Mouse (Mus musculus) R1 (cell line): ENCODE results near the gene Tuft1.
"Not testable (repeated sequence)": the region's sequence is repeated elsewhere in the genome, so short reads cannot be mapped to it uniquely, and the experiment has no call there.

ENCODE experiments used
- DNase-seq: peaks from one replicate; pipeline ENCODE4 v3.0.0-alpha.2; 2018; ENCODE audit warnings: low read depth, low spot score

Tuft1 gene

GRCm38 (mm10) chr3:94658740-94659095, at the start of gene Tuft1:
Gene Tuft1, minus strand, starts transcription at chr3:94658872.
- DNase-seq = not testable (repeated sequence)

GRCm38 (mm10) chr3:94703364-94703763, 44.7 kb upstream of the Tuft1 start:
- DNase-seq = not testable (repeated sequence)

GRCm38 (mm10) chr3:94702856-94703255, 44.2 kb upstream of the Tuft1 start:
- DNase-seq = no peak

GRCm38 (mm10) chr3:94702163-94702810, 43.6 kb upstream of the Tuft1 start:
- not testable (repeated sequence) for DNase-seq

- DNase-seq = not testable (repeated sequence)
Measured at GRCm38 (mm10) chr3:94696257-94696656, 37.6 kb upstream of the Tuft1 start.

- not testable (repeated sequence) for DNase-seq
Measured at GRCm38 (mm10) chr3:94695591-94695990, 36.9 kb upstream of the Tuft1 start.

- DNase-seq = not testable (repeated sequence)
Measured at GRCm38 (mm10) chr3:94693874-94694273, 35.2 kb upstream of the Tuft1 start.

GRCm38 (mm10) chr3:94693329-94693825, 34.7 kb upstream of the Tuft1 start, which contains the start of gene Selenbp2:
Gene Selenbp2, plus strand, starts transcription at chr3:94693556.
- no peak for DNase-seq

- not testable (repeated sequence) for DNase-seq
Measured at GRCm38 (mm10) chr3:94691694-94692093, 33.0 kb upstream of the Tuft1 start.

DNA sequence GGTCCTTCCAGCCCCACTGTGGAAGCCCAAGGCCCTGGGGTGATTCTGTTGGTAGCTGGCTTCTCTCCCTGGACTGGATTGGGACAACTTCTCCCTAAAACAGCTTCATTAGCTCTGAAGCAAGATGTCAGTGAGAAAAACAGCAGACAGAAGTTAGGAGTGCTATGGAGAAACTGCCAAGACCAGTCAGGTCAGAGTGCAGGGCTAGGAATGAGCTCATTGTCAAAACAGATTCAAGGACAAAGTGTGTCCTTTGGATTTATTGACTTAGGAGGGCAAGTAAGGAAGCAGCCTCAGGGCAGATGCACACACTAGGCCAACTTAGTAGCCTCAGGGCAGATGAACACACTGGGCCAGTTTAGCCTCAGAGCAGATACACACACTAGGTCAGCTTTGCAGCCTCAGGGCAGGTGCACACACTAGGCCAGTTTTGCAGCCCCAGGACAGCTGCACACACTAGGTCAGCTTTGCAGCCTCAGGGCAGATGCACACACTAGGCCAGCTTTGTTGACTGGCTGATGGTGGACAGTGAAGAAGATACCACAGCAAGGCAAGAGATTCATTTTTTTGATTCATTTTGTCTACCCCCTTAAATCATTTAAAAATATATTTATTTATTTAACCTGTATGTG, 32.1 kb upstream of the Tuft1 start:
- no peak for DNase-seq

DNA sequence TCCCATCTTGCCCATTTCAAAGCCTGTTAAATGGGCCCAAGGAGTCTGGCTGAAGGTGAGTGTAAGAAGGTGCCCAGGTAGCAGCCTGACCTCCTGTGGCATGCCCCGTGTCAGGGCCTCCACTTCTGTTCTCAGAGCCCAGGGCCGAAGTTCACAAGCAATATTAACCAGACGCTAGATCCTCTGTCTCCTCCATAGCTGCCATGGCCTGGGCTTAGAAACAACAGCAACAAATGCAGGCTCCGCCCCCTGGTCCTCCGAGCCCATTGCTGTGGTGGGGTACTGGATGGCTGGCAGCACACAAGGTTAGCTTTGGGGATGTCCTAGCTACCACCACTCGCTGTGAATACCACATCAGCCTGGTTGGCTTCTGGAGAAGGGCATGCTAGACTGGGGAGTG, 31.5 kb upstream of the Tuft1 start:
- not testable (repeated sequence) for DNase-seq

DNA sequence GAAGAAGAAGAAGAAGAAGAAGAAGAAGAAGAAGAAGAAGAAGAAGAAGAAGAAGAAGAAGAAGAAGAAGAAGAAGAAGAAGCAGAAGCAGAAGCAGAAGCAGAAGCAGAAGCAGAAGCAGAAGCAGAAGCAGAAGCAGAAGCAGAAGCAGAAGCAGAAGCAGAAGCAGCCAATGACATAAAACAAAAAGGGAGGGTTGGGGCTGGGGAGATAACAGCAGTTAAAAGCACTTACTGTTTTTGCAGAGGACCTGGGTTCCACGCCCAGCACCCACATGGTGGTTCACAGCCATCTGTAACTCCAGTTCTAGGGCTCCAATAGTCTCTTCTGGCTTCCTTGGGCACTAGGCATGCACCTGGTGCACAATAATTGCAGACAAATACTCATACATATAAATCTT, 30.5 kb upstream of the Tuft1 start:
- DNase-seq = not testable (repeated sequence)

DNA sequence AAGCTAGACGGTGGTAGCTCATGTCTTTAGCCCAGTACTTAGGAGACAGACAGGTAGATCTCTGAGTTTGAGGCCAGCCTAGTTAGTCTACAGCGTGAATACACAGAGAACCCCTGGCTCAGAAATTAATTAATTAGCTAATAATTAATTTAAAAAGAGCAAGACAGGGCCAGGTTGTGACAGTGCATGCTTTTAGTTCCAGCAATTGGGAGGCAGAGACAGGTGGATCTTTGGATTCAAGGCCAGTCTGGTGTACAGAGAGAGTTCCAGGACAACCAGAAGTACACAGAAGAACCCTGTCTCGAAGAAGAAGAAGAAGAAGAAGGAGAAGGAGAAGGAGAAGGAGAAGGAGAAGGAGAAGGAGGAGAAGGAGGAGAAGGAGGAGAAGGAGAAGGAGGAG, 30.0 kb upstream of the Tuft1 start:
- DNase-seq = not testable (repeated sequence)

GRCm38 (mm10) chr3:94685989-94686772, 27.5 kb upstream of the Tuft1 start:
- DNase-seq = not testable (repeated sequence)

DNA sequence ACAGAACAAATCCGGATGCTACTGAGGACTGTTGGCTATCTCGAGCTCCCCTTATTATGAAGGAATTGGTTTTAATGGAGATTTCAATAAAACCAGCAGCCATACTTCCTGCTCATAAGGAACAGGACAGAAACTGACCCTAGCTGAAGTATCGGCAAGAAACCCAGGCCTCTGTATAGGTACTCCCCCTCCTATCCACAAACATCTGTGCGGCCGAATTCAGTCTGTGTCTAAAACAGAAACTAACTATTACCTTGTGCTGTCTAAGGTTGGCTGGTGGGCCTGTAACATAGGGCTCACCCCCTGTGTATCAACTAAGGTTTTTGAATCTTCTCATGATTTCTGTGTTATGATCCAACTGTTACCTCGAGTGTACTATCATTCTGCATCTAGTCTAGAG, 25.0 kb upstream of the Tuft1 start:
- no peak for DNase-seq

DNA sequence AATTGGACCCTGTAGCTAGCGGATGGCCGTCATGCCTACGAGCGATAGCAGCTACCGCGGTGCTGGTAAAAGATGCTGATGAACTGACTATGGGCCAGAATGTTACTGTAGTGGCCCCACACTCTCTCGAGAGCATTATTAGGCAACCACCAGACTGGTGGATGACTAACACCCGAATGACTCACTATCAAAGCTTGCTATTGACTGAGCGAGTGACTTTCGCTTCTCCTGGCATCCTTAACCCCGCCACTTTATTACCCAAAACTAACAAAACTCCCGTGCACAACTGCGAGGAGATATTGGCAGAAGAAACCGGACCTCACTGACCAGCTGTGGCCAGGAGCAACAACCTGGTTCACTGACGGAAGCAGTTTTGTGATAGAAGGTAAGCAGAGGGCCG, 22.1 kb upstream of the Tuft1 start:
- no peak for DNase-seq

- not testable (repeated sequence) for DNase-seq
Measured at GRCm38 (mm10) chr3:94680032-94680431, 21.4 kb upstream of the Tuft1 start.

DNA sequence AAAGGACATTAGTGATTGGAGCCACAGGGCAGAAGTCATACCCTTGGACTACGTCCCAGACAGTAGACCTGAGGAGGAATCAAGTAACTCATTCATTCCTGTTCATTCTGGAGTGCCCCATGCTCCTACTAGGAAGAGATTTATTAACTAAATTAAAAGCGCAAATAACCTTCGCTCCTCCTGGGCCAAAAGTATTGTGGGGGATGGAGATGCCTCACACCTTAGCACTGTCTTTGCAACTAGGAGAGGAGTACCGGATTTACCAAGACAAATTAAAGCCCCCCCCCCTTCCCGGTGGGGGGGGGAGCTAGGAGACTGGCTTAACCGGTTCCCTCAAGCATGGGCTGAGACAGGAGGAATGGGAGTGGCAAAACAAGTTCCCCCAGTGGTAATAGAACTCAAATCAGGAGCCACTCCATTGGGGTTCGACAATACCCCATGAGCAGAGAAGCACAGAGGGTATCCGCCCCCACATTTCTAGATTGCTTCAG, 20.7 kb upstream of the Tuft1 start:
- DNase-seq = no peak

DNA sequence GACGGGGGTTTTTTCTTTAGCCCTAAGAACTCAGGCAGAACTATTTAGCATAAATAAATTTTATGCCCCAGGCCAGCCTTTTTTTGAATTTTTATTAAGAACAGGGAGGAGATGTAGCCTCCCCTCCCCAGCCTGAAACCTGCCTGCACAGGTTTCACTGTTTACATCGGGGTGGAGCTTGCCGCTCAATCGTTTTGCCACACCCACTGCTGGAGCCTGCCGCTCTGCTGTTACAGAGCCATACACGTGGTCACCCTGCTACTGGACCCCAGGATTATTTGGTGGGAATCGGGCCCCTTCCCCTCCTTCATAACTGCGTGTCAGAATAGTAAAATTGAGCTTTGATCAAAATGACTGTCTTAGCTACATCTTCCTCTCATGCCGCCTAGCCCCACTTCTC, 16.4 kb upstream of the Tuft1 start:
- not testable (repeated sequence) for DNase-seq

- DNase-seq = not testable (repeated sequence)
Measured at GRCm38 (mm10) chr3:94665896-94666295, 7.2 kb upstream of the Tuft1 start.

GRCm38 (mm10) chr3:94665060-94665802, 6.6 kb upstream of the Tuft1 start:
- DNase-seq = not testable (repeated sequence)
